32 mouse cellular contexts compared by ENCODE assay signal in the genomic region with DNA sequence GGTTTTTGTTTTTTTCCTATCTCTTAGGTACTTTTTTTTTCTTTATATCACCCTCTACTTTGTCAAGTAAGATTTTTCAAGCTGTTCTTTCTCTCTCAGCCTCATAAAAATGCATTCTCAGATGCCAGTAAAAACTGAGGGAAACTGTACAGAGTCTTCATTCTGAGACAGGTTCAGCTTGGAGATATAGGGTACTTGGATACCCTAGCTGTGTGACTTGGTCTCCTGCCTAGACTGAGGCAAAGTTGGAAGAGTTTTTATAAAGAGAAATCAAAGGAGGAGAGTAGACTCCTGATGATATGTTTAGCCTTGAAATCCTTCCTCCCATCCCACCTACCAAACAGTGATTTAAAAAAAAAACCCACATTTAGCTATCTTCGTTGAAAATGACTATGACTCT.
"Had no signal": no experiment of that assay in that cellular context is flagged by ENCODE, and none has a peak within 500 bp of the region (broad histone marks: within the 10 kb centered on the region; RNA-seq: fewer than 3 reads in every experiment).

No protein-coding gene starts in this region.

- ATAC-seq: liver, embryonic 12.5 days; liver, postnatal 0 days; lung, postnatal 0 days; midbrain, embryonic 13.5 days; midbrain, embryonic 15.5 days; midbrain, embryonic 16.5 days had no signal

- H3K27ac ChIP-seq: limb, embryonic 10.5 days; limb, embryonic 12.5 days; limb, embryonic 13.5 days; limb, embryonic 15.5 days; liver, embryonic 12.5 days; liver, embryonic 13.5 days; liver, embryonic 14.5 days; liver, embryonic 15.5 days; lung, embryonic 15.5 days; macrophage; midbrain, embryonic 10.5 days; midbrain, embryonic 12.5 days; midbrain, embryonic 15.5 days; neural tube, embryonic 12.5 days had no signal

- H3K9me3 ChIP-seq: limb, embryonic 10.5 days; limb, embryonic 12.5 days; limb, embryonic 13.5 days; limb, embryonic 15.5 days; liver, embryonic 12.5 days; liver, embryonic 13.5 days; liver, embryonic 15.5 days; lung, embryonic 15.5 days; midbrain, embryonic 10.5 days; midbrain, embryonic 12.5 days; midbrain, embryonic 13.5 days; midbrain, embryonic 15.5 days; neural tube, embryonic 12.5 days had no signal

- H3K9ac ChIP-seq: limb, embryonic 12.5 days; limb, embryonic 13.5 days; limb, embryonic 15.5 days; liver, embryonic 12.5 days; liver, embryonic 13.5 days; liver, embryonic 14.5 days; liver, embryonic 15.5 days; liver, postnatal 0 days; lung, embryonic 14.5 days; lung, embryonic 15.5 days; midbrain, embryonic 12.5 days; midbrain, embryonic 13.5 days; midbrain, embryonic 15.5 days; neural tube, embryonic 12.5 days had no signal

- H3K4me3 ChIP-seq: limb, embryonic 10.5 days; limb, embryonic 12.5 days; limb, embryonic 13.5 days; limb, embryonic 15.5 days; liver, embryonic 12.5 days; liver, embryonic 13.5 days; liver, embryonic 15.5 days; lung, embryonic 15.5 days; megakaryocyte, embryonic 14.5 days; midbrain, embryonic 10.5 days; midbrain, embryonic 12.5 days; midbrain, embryonic 13.5 days; midbrain, embryonic 15.5 days; myocyte; neural tube, embryonic 12.5 days had no signal

- H3K27me3 ChIP-seq: limb, embryonic 12.5 days; limb, embryonic 15.5 days; liver, embryonic 13.5 days; liver, embryonic 15.5 days; megakaryocyte, embryonic 14.5 days; midbrain, embryonic 12.5 days; midbrain, embryonic 13.5 days; midbrain, embryonic 15.5 days; neural tube, embryonic 12.5 days had no signal

- H3K4me2 ChIP-seq: limb, embryonic 12.5 days; limb, embryonic 13.5 days; limb, embryonic 15.5 days; liver, embryonic 11.5 days; liver, embryonic 12.5 days; liver, embryonic 13.5 days; liver, embryonic 15.5 days; lung, embryonic 14.5 days; lung, embryonic 15.5 days; midbrain, embryonic 11.5 days; midbrain, embryonic 12.5 days; midbrain, embryonic 13.5 days; midbrain, embryonic 15.5 days; neural tube, embryonic 12.5 days had no signal

- DNase-seq: left cerebral cortex, postnatal 4 days; liver; liver, embryonic 13.5 days; liver, postnatal 0 days; lung, adult 18-20 months; lung, adult 2 months; lung, embryonic 14.5 days; lung, postnatal 10 days; lung, postnatal 14 days; lung, postnatal 36 days; lung, postnatal 4 days; midbrain, embryonic 14.5 days had no signal

- H3K4me1 ChIP-seq: limb, embryonic 15.5 days; liver, embryonic 12.5 days; liver, embryonic 13.5 days; liver, embryonic 15.5 days; lung, embryonic 15.5 days; megakaryocyte, embryonic 14.5 days; midbrain, embryonic 10.5 days; midbrain, embryonic 12.5 days; midbrain, embryonic 15.5 days; neural tube, embryonic 12.5 days had no signal

- H3K36me3 ChIP-seq: limb, embryonic 10.5 days; limb, embryonic 12.5 days; limb, embryonic 13.5 days; limb, embryonic 15.5 days; liver, embryonic 12.5 days; liver, embryonic 13.5 days; liver, embryonic 15.5 days; lung, embryonic 15.5 days; midbrain, embryonic 10.5 days; midbrain, embryonic 12.5 days; midbrain, embryonic 13.5 days; midbrain, embryonic 15.5 days; neural tube, embryonic 12.5 days had no signal
